Mouse (Mus musculus) MEL (cell line): ENCODE data around the gene Ddx19b. TPM values are rescaled to one million over a fixed set of nuclear protein-coding genes. Genes with fewer than 3 reads are reported as not detected.
A peak's percentile ranks its signal among the peaks of the same experiment; 100 is the strongest.

ENCODE experiments used
- DNase-seq: peaks from one replicate; pipeline ENCODE4 v3.0.0; 2011; ENCODE audit warnings: low read depth, low spot score
- H3K27ac ChIP-seq: 2 replicates; pipeline ENCODE4 v1.5.1; 2012; ENCODE audit warnings: low read depth, mild to moderate bottlenecking, control low read depth, low read length, moderate library complexity; ENCODE audit not compliant: control insufficient read depth
- H3K27me3 ChIP-seq, 2 experiments: fragments of 150-350 bp in 1 of 2; sonication (generic) in 1 of 2; 2 replicates each; pipeline ENCODE4 v1.6.1; 2012; ENCODE audit warnings: low read length in 2 of 2, mild to moderate bottlenecking in 2 of 2, improper control_type of control experiment in 1 of 2, moderate library complexity in 1 of 2; ENCODE audit not compliant: insufficient read depth in 2 of 2, control insufficient read depth in 1 of 2
- H3K36me3 ChIP-seq, 2 experiments: 2 replicates each; pipeline ENCODE4 v1.6.1; 2012 to 2014; ENCODE audit warnings: low read length in 2 of 2, improper control_type of control experiment in 1 of 2, inconsistent platforms in 1 of 2, mild to moderate bottlenecking in 1 of 2; ENCODE audit not compliant: insufficient read depth in 2 of 2, control insufficient read depth in 1 of 2
- H3K4me1 ChIP-seq, 2 experiments: fragments of 150-350 bp in 1 of 2; sonication (generic) in 1 of 2; 2 replicates each; pipeline ENCODE4 v1.6.1; 2012; ENCODE audit warnings: low read length in 2 of 2, improper control_type of control experiment in 1 of 2, mild to moderate bottlenecking in 1 of 2; ENCODE audit not compliant: insufficient read depth in 2 of 2, control insufficient read depth in 1 of 2
- H3K4me3 ChIP-seq, 2 experiments: fragments of 150-350 bp in 1 of 2; sonication (generic) in 1 of 2; 2 replicates each; pipeline ENCODE4 v1.5.1; 2012; ENCODE audit warnings: low read depth in 2 of 2, low read length in 2 of 2, mild to moderate bottlenecking in 2 of 2, moderate library complexity in 2 of 2, control low read depth in 1 of 2, improper control_type of control experiment in 1 of 2; ENCODE audit not compliant: control insufficient read depth in 1 of 2, insufficient read depth in 1 of 2
- H3K79me2 ChIP-seq: 2 replicates; pipeline ENCODE4 v1.6.1; 2012; ENCODE audit warnings: mild to moderate bottlenecking, low read length, moderate library complexity; ENCODE audit not compliant: control insufficient read depth, poor library complexity, insufficient read depth
- H3K9ac ChIP-seq: 2 replicates; pipeline ENCODE4 v1.6.1; 2012; ENCODE audit warnings: low read depth, mild to moderate bottlenecking, control low read depth, low read length, moderate library complexity; ENCODE audit not compliant: control insufficient read depth, poor library complexity, severe bottlenecking
- H3K9me3 ChIP-seq: fragments of 150-350 bp; sonication (generic); replicated peaks from 2 replicates; pipeline ENCODE4 v1.6.1; 2012; ENCODE audit warnings: mild to moderate bottlenecking, low read length, improper control_type of control experiment, moderate library complexity; ENCODE audit not compliant: insufficient read depth
- CHD1 ChIP-seq: IDR thresholded peaks from 2 replicates; pipeline ENCODE4 v1.6.1; 2012; ENCODE audit warnings: low read depth, mild to moderate bottlenecking, inconsistent platforms, low read length, improper control_type of control experiment
- CHD2 ChIP-seq: IDR thresholded peaks from 2 replicates; pipeline ENCODE4 v1.6.1; 2011; ENCODE audit warnings: low read length, improper control_type of control experiment
- E2F4 ChIP-seq: IDR thresholded peaks from 2 replicates; pipeline ENCODE4 v1.6.1; 2011; ENCODE audit warnings: low read depth, low read length, improper control_type of control experiment, borderline replicate concordance
- ELF1 ChIP-seq: IDR thresholded peaks from 2 replicates; pipeline ENCODE4 v1.6.1; 2014; ENCODE audit warnings: low read depth, mild to moderate bottlenecking, inconsistent platforms, low read length, improper control_type of control experiment, moderate library complexity
- EP300 ChIP-seq, 2 experiments: IDR thresholded peaks; 2 replicates each; pipeline ENCODE4 v1.6.1; 2011; ENCODE audit warnings: improper control_type of control experiment in 2 of 2, low read length in 2 of 2, low read depth in 1 of 2, mild to moderate bottlenecking in 1 of 2
- ETS1 ChIP-seq: IDR thresholded peaks from 2 replicates; pipeline ENCODE4 v1.6.1; 2012; ENCODE audit warnings: low read depth, mild to moderate bottlenecking, inconsistent platforms, low read length, improper control_type of control experiment, moderate library complexity
- GATA1 ChIP-seq: IDR thresholded peaks from 2 replicates; pipeline ENCODE4 v1.6.1; 2011; ENCODE audit warnings: low read depth, low read length, improper control_type of control experiment
- HCFC1 ChIP-seq: IDR thresholded peaks from 2 replicates; pipeline ENCODE4 v1.6.1; 2012; ENCODE audit warnings: low read depth, mild to moderate bottlenecking, inconsistent platforms, low read length, improper control_type of control experiment, moderate library complexity
- JUND ChIP-seq: IDR thresholded peaks from 2 replicates; pipeline ENCODE4 v1.6.1; 2011; ENCODE audit warnings: low read depth, mild to moderate bottlenecking, improper control_type of control experiment, low read length
- KAT2A ChIP-seq: conservative IDR thresholded peaks from 2 replicates; pipeline ENCODE4 v1.6.1; 2012; ENCODE audit warnings: low read depth, low read length, improper control_type of control experiment, inconsistent platforms
- MAFK ChIP-seq: IDR thresholded peaks from 2 replicates; pipeline ENCODE4 v1.6.1; 2011; ENCODE audit warnings: low read depth, mild to moderate bottlenecking, low read length, improper control_type of control experiment, borderline replicate concordance
- MAX ChIP-seq: IDR thresholded peaks from 2 replicates; pipeline ENCODE4 v1.6.1; 2011; ENCODE audit warnings: low read length, improper control_type of control experiment
- MAZ ChIP-seq: IDR thresholded peaks from 2 replicates; pipeline ENCODE4 v1.6.1; 2012; ENCODE audit warnings: low read depth, mild to moderate bottlenecking, inconsistent platforms, low read length, improper control_type of control experiment
- MXI1 ChIP-seq: IDR thresholded peaks from 2 replicates; pipeline ENCODE4 v1.6.1; 2011; ENCODE audit warnings: mild to moderate bottlenecking, low read depth, low read length, improper control_type of control experiment
- MYB ChIP-seq: IDR thresholded peaks from 2 replicates; pipeline ENCODE4 v1.6.1; 2011; ENCODE audit warnings: mild to moderate bottlenecking, low read depth, low read length, improper control_type of control experiment
- MYC ChIP-seq: IDR thresholded peaks from 2 replicates; pipeline ENCODE4 v1.6.1; 2011; ENCODE audit warnings: low read depth, mild to moderate bottlenecking, low read length, improper control_type of control experiment, moderate library complexity
- NELFE ChIP-seq: IDR thresholded peaks from 2 replicates; pipeline ENCODE4 v1.6.1; 2011; ENCODE audit warnings: low read depth, low read length, improper control_type of control experiment
- NRF1 ChIP-seq: IDR thresholded peaks from 2 replicates; pipeline ENCODE4 v1.6.1; 2014; ENCODE audit warnings: low read depth, mild to moderate bottlenecking, inconsistent platforms, low read length, improper control_type of control experiment, moderate library complexity; ENCODE audit not compliant: poor library complexity, insufficient read depth, severe bottlenecking
- POLR2A ChIP-seq, 2 experiments: IDR thresholded peaks; 2 replicates each; pipeline ENCODE4 v1.6.1; 2011 to 2012; ENCODE audit warnings: low read length in 2 of 2, mild to moderate bottlenecking in 2 of 2, control low read depth in 1 of 2, improper control_type of control experiment in 1 of 2, low read depth in 1 of 2, moderate library complexity in 1 of 2; ENCODE audit not compliant: control insufficient read depth in 1 of 2, insufficient read depth in 1 of 2, poor library complexity in 1 of 2
- POLR2AphosphoS2 ChIP-seq: IDR thresholded peaks from 2 replicates; pipeline ENCODE4 v1.6.1; 2011; ENCODE audit warnings: low read length, improper control_type of control experiment
- POLR2AphosphoS5 ChIP-seq: IDR thresholded peaks from 2 replicates; pipeline ENCODE4 v1.6.1; 2012; ENCODE audit warnings: low read depth, borderline replicate concordance, mild to moderate bottlenecking, inconsistent platforms, low read length, moderate library complexity, mixed read lengths
- RCOR1 ChIP-seq: IDR thresholded peaks from 2 replicates; pipeline ENCODE4 v1.6.1; 2012; ENCODE audit warnings: low read depth, mild to moderate bottlenecking, inconsistent platforms, low read length, improper control_type of control experiment
- SIN3A ChIP-seq: IDR thresholded peaks from 2 replicates; pipeline ENCODE4 v1.6.1; 2012; ENCODE audit warnings: low read length, improper control_type of control experiment, inconsistent platforms
- SMC3 ChIP-seq: IDR thresholded peaks from 2 replicates; pipeline ENCODE4 v1.6.1; 2011; ENCODE audit warnings: low read depth, low read length, improper control_type of control experiment
- TBP ChIP-seq: IDR thresholded peaks from 2 replicates; pipeline ENCODE4 v1.8.0; 2011; ENCODE audit warnings: low read depth, low read length, improper control_type of control experiment
- TCF12 ChIP-seq: IDR thresholded peaks from 2 replicates; pipeline ENCODE4 v1.6.1; 2014; ENCODE audit warnings: low read depth, mild to moderate bottlenecking, inconsistent platforms, low read length, improper control_type of control experiment, moderate library complexity
- UBTF ChIP-seq: IDR thresholded peaks from 2 replicates; pipeline ENCODE4 v1.6.1; 2012; ENCODE audit warnings: low read depth, mild to moderate bottlenecking, inconsistent platforms, low read length, improper control_type of control experiment, moderate library complexity, borderline replicate concordance; ENCODE audit not compliant: insufficient read depth
- USF1 ChIP-seq: IDR thresholded peaks from 2 replicates; pipeline ENCODE4 v1.6.1; 2014; ENCODE audit warnings: low read depth, mild to moderate bottlenecking, inconsistent platforms, low read length, improper control_type of control experiment, moderate library complexity
- USF2 ChIP-seq, 2 experiments: IDR thresholded peaks; 2 replicates each; pipeline ENCODE4 v1.6.1; 2011 to 2012; ENCODE audit warnings: improper control_type of control experiment in 2 of 2, low read length in 2 of 2, borderline replicate concordance in 1 of 2, inconsistent platforms in 1 of 2, low read depth in 1 of 2, mild to moderate bottlenecking in 1 of 2; ENCODE audit not compliant: insufficient read depth in 1 of 2
- ZC3H11A ChIP-seq: IDR thresholded peaks from 2 replicates; pipeline ENCODE4 v1.6.1; 2012; ENCODE audit warnings: low read depth, mild to moderate bottlenecking, inconsistent platforms, low read length, improper control_type of control experiment
- ZMIZ1 ChIP-seq: IDR thresholded peaks from 2 replicates; pipeline ENCODE4 v1.6.1; 2012; ENCODE audit warnings: low read depth, mild to moderate bottlenecking, inconsistent platforms, low read length, improper control_type of control experiment, moderate library complexity
- ZNF384 ChIP-seq: IDR thresholded peaks from 2 replicates; pipeline ENCODE4 v1.6.1; 2012; ENCODE audit warnings: low read depth, mild to moderate bottlenecking, inconsistent platforms, low read length, improper control_type of control experiment
- polyA plus RNA-seq, 2 experiments: library from polyadenylated mRNA; stranded (reverse) in 1 of 2; unstranded in 1 of 2; fragments of >175 nt in 1 of 2; fragments of >200 nt in 1 of 2; gene quantifications; 2 replicates each; pipeline versions ENCODE4 v1.2.1 to v1.2.4; 2012; ENCODE audit warnings: low replicate concordance in 2 of 2, low read depth in 1 of 2; ENCODE audit not compliant: insufficient read length in 2 of 2, insufficient read depth in 1 of 2, missing spikeins in 1 of 2
- total RNA-seq: library from RNA; depleted of rRNA; stranded (reverse); fragments of 300-350 nt; gene quantifications from 2 replicates; pipeline ENCODE4 v1.2.3, GENCODE M21; 2012

Gene Ddx19b
- total and polyA plus RNA-seq, 3 experiments = 18.1 to 112 (median 18.6) TPM

DNA sequence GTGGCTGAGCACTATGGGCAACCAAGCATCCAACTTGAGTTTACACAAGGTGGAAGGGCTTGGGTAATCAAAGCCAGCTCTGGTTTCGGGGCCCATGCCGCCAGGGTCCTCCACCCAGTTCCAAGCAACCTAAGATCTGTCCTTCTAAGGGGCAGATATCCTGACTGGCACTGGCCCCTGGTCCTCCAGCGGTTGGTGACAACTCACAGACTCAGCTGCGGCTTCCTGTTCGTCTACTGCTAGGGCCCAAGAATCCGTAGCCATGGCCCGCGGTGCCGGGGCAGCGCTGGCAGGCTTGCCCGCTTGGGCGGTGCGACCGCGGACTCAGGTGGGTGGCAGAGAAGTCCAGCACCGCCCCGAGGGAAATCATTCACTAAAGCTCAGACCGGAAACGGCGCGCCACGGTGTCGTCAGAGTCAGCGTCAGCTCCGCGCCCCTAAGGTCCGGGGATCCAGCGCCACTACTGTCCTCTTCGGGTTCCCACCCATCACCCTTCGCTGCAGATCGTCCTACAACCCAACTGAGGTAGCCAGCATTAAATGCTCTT, 4.1 kb downstream of the Ddx19b start:
- Histone ChIP-seq H3K36me3 (peaks cover 0 to 16% of the 10 kb centered on the region in 2 experiments; a peak in 2 of 4 replicates), H3K4me3 (peak overlapping the region; percentile 94 to 96), H3K9ac (peak overlapping the region; percentile 83), H3K4me1 (peaks cover 0 to 8% of the 10 kb centered on the region in 2 experiments; a peak in 2 of 4 replicates), H3K27ac (peak overlapping the region; percentile 61), H3K79me2 (peaks cover 10% of the 10 kb centered on the region), H3K27me3 (no peaks in the 10 kb centered on the region), H3K9me3 (no peaks in the 10 kb centered on the region)
- DNase-seq = peak; percentile 92
- TF ChIP-seq ZC3H11A (peak; percentile 33; the same call in 1 of the 2 replicates), POLR2A (IDR thresholded peaks at IDR 0.05; ENCODE audit: control insufficient read depth in 1 of 2, insufficient read depth in 1 of 2, low read depth in 1 of 2, low read length in 2 of 2, poor library complexity in 1 of 2) (peak; percentile 67 to 85; a peak in 3 of 4 replicates), ELF1 (peak; percentile 90), NRF1 (no peak), MAZ (peak; percentile 58; the same call in 1 of the 2 replicates), KAT2A (no peak; the same call in 1 of the 2 replicates), CHD2 (no peak), TCF12 (peak; percentile 71), MAX (0 out of 2 replicates have a peak, but pooled peaks have one; percentile 58), NELFE (peak; percentile 76), SIN3A (peak; percentile 95), USF2 (IDR thresholded peaks at IDR 0.05; ENCODE audit: borderline replicate concordance in 1 of 2, insufficient read depth in 1 of 2, low read depth in 1 of 2, low read length in 2 of 2) (no peak), USF1 (0 out of 2 replicates have a peak, but pooled peaks have one; percentile 20), E2F4 (no peak), JUND (no peak), MYB (no peak), HCFC1 (peak; percentile 93), UBTF (no peak), ETS1 (peak; percentile 65; the same call in 1 of the 2 replicates), RCOR1 (peak; percentile 20; the same call in 1 of the 2 replicates), CHD1 (no peak), MYC (0 out of 2 replicates have a peak, but pooled peaks have one; percentile 22), GATA1 (no peak), EP300 (IDR thresholded peaks at IDR 0.05; ENCODE audit: low read depth in 1 of 2, low read length in 2 of 2) (no peak), MAFK (no peak), TBP (peak; percentile 64; the same call in 1 of the 2 replicates), SMC3 (no peak), POLR2AphosphoS5 (no peak), POLR2AphosphoS2 (peak; percentile 74; the same call in 1 of the 2 replicates), ZMIZ1 (peak; percentile 60; the same call in 1 of the 2 replicates), ZNF384 (no peak), MXI1 (peak; percentile 84)
